Mouse (Mus musculus): ENCODE data around the gene Tspan10. TPM values are rescaled to one million over a fixed set of nuclear protein-coding genes. Genes with fewer than 3 reads are reported as not detected.

Gene Tspan10
- total RNA-seq, 2 experiments from 2014 or later, result 3.6 TPM; not detected in 1

- no peak for DNase-seq (ENCODE audit: low spot score in 2 of 2)
- intact Hi-C loops (cut with DNase I), result no loop called here
These were observed 48.0 kb downstream of the Tspan10 start for GRCm38 (mm10) chr11:120490291-120491046.

GRCm38 (mm10) chr11:120491317-120492023, 49.0 kb downstream of the Tspan10 start, which contains the start of gene Slc25a10:
Slc25a10 (plus strand) TSS chr11:120491840.
- peak; percentile 85 to 89 for DNase-seq (ENCODE audit: low spot score in 2 of 2)
- intact Hi-C loops (cut with DNase I), result no loop called here

DNA sequence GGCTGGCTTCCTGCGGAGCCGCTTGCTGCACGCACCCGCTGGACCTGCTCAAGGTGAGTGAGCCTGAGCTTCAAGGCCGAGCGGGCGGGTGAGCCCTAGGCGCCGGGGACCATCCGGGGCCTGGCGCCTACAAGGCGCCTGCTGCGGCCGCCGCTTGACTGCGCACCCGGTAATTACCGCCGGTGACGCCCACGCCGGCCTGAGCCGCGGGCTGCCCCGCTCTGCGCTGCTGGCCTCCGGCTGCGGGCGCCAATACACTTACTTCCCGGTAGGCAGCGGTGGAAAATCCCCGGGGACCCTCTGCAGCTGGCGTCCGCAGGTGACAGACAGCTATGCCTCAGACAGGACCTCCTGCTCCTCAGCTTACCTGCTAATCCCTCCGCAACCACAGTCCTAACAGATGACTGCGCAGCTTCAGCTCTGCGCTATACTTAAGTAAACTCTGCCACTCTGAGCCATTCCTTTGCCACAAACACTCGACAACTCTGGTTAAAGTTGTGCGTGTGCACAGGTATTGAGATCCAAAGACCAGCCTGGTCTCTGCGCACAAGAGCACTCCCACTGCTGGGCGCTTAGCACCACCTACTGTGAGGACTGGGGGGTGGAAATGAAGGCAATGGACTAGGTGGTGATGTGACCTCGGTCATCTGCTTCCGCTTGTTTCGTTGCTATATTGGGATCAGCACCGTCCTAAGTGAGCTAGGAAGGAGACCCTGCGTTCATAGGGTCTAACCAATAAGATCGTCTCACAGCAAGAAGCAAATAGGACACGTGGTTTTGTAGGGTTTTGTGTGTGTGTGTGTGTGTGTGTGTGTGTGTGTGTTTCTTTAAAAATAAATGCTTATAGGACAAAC, 49.8 kb downstream of the Tspan10 start:
- intact Hi-C loops (cut with DNase I), result no loop called here
- peak; percentile 38 to 62 for DNase-seq (ENCODE audit: low spot score in 2 of 2)

- no peak for DNase-seq (ENCODE audit: low spot score in 2 of 2)
- intact Hi-C loops (cut with DNase I), result no loop called here
These were observed 50.4 kb downstream of the Tspan10 start for GRCm38 (mm10) chr11:120492878-120493203.

DNA sequence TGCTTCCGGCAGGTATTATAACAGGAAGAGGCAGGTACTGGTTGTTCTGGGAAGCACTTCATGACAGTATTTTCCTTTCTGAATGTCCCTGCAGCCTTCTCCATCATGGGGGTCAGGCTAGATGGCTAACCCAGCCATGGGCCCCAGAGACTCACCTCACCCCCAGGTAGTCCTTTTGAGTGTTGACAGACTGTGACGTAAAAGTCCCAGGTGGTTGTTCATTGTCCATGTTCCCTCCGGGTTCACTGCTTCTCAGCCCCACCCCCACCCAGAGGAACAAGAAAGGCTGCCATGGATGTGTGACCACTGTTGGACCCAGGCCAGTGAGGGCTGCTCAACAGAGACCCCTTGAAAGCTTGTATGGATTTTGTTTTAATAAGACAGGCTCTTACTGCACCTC, 50.9 kb downstream of the Tspan10 start:
- no peak for DNase-seq (ENCODE audit: low spot score in 2 of 2)
- intact Hi-C loops (cut with DNase I), result no loop called here

DNA sequence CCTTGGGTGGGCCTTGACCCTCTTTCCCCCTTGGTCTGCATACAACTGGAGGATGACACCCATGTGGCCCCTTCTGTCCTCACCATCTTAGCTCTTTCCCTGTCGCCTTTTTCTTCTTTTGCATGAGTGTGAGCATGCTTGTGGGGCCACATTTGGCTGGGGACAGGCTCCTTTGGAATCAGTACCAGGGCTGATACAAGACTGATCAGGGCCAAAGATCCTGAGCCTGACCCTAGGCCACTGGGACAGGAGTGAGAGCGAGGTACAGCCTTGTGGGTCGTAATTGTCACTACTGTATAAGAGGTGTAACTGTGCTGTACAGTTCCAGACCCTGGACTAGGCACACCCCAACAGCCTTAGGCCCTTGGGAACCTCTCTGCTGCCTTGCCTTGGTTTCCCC, 51.5 kb downstream of the Tspan10 start:
- intact Hi-C loops (cut with DNase I), result no loop called here
- no peak for DNase-seq (ENCODE audit: low spot score in 2 of 2)

Other genes starting within 250 kb of the Tspan10 start
- 10 to 100 TPM; 16.4 to 17.6 TPM for gene Bahcc1, start 209.7 kb upstream of the Tspan10 start, total RNA-seq (2021)
- 1,000 to 10,000 TPM; 1,748 to 1,778 TPM for gene Actg1, start 94.1 kb upstream of the Tspan10 start, total RNA-seq (2021)
- under 1 TPM in 1 of 2 experiments, not detected in 1; 0.80 TPM for gene Fscn2, start 81.1 kb upstream of the Tspan10 start, total RNA-seq (2021)
- gene Faap100, start 63.9 kb upstream of the Tspan10 start, total RNA-seq (2021), result 10 to 100 TPM; 30.4 to 35.9 TPM
- gene Nploc4, start 4.9 kb upstream of the Tspan10 start, total RNA-seq (2021), result 10 to 100 TPM; 67.8 to 71.3 TPM
- gene Pde6g, start 10.9 kb downstream of the Tspan10 start, total RNA-seq (2021), result under 1 TPM; 0.40 TPM
- 10 to 100 TPM; 13.0 to 14.7 TPM for gene Oxld1, start 15.4 kb downstream of the Tspan10 start, total RNA-seq (2021)
- 10 to 100 TPM; 23.1 TPM for gene Ccdc137, start 15.5 kb downstream of the Tspan10 start, total RNA-seq (2021)
- 10 to 100 TPM; 59.5 to 60.1 TPM for gene Arl16, start 25.0 kb downstream of the Tspan10 start, total RNA-seq (2021)
- gene Mrpl12, start 42.0 kb downstream of the Tspan10 start, total RNA-seq (2021), result 10 to 100 TPM; 74.6 to 78.2 TPM
- gene Slc25a10, start 49.2 kb downstream of the Tspan10 start, total RNA-seq (2021), result 10 to 100 TPM; 19.2 to 22.3 TPM
- under 1 TPM; 0.17 to 0.18 TPM for gene Gcgr, start 88.1 kb downstream of the Tspan10 start, total RNA-seq (2021)
- 100 to 1,000 TPM in 1 of 2 experiments, 10 to 100 TPM in 1; 95.9 to 101 TPM for gene Mcrip1, start 107.1 kb downstream of the Tspan10 start, total RNA-seq (2021)
- gene Ppp1r27, start 108.5 kb downstream of the Tspan10 start, total RNA-seq (2021), result not detected
- gene P4hb, start 130.6 kb downstream of the Tspan10 start, total RNA-seq (2021), result 100 to 1,000 TPM; 125 to 127 TPM
- gene Arhgdia, start 139.0 kb downstream of the Tspan10 start, total RNA-seq (2021), result 100 to 1,000 TPM; 397 to 401 TPM
- gene Alyref, start 155.7 kb downstream of the Tspan10 start, total RNA-seq (2021), result 10 to 100 TPM; 65.4 to 72.9 TPM
- 100 to 1,000 TPM in 1 of 2 experiments, 10 to 100 TPM in 1; 99.6 to 100 TPM for gene Anapc11, start 155.8 kb downstream of the Tspan10 start, total RNA-seq (2021)
- 1 to 10 TPM in 1 of 2 experiments, under 1 TPM in 1; 0.97 to 1.0 TPM for gene Npb, start 165.8 kb downstream of the Tspan10 start, total RNA-seq (2021)
- 100 to 1,000 TPM; 131 to 134 TPM for gene Pcyt2, start 175.3 kb downstream of the Tspan10 start, total RNA-seq (2021)
- 10 to 100 TPM; 34.7 to 42.4 TPM for gene Sirt7, start 182.6 kb downstream of the Tspan10 start, total RNA-seq (2021)
- 10 to 100 TPM; 84.3 to 94.3 TPM for gene Mafg, start 191.0 kb downstream of the Tspan10 start, total RNA-seq (2021)
- gene Pycr1, start 201.1 kb downstream of the Tspan10 start, total RNA-seq (2021), result 1 to 10 TPM; 3.8 to 4.0 TPM
- gene Myadml2, start 205.5 kb downstream of the Tspan10 start, total RNA-seq (2021), result 1 to 10 TPM; 5.9 to 6.0 TPM
- gene Notum, start 218.5 kb downstream of the Tspan10 start, total RNA-seq (2021), result 1 to 10 TPM; 5.7 to 8.9 TPM
- 10 to 100 TPM; 50.0 to 59.5 TPM for gene Aspscr1, start 230.3 kb downstream of the Tspan10 start, total RNA-seq (2021)